Mouse (Mus musculus): ENCODE measurements around the gene Wdfy3.
"Not testable (repeated sequence)": the region's sequence is repeated elsewhere in the genome, so short reads cannot be mapped to it uniquely, and the experiment has no call there.

Gene Wdfy3

DNA sequence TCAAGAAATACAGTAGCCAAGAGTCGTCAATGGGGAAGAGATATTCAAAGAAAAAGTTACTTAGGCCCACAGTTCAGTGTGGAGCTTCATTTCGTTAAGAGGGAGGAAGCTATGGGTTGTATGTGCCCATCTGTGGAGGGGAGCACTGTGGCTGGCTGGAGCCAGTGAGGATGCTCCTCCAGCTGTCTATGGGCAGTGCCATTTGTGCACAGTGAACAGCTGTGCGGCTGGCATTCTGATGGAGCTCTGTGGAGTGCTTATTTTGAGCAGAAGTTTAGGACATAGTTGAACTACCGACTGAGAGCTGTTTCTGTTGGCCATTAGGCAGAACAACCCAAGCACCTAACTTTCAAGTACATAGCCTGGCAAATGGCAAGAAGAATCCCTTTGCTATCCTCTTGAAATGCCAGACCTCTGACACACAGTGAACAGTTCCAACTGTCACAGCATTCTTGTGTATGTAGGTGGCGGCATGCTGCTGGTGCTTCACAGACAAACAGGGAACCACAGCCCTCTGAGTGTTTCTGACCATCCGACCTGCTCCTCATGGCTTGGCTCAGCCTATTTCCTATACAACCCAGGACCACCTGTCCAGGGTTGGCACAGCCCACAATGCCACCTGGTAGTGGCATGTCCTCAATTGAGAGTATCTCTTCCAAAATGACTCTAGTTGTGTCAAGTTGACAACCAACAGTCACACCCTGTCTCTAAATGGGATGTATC lies 177.9 kb downstream of the Wdfy3 start:
- DNase-seq (ENCODE audit: low spot score in 2 of 2) = no peak

DNA sequence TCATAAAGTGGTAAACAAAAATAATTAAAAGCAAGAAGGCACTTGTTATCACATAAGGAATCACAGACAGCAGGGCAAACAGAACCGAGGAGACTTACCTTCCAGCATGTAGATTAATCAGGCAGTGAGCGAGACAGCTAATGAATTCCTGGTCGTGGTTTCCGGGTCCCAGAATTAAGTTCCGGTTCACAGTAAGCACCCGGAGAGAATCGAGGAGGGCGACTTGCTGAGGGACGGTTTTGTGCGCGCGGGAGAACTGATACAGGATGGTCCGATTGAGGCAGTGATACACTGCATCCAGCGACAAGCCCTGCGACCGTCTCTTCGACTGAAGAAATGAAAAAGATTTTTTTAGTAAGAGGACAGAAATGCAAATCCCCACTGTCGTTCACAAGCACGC lies 181.7 kb downstream of the Wdfy3 start:
- no peak for DNase-seq (ENCODE audit: low spot score in 2 of 2)

DNA sequence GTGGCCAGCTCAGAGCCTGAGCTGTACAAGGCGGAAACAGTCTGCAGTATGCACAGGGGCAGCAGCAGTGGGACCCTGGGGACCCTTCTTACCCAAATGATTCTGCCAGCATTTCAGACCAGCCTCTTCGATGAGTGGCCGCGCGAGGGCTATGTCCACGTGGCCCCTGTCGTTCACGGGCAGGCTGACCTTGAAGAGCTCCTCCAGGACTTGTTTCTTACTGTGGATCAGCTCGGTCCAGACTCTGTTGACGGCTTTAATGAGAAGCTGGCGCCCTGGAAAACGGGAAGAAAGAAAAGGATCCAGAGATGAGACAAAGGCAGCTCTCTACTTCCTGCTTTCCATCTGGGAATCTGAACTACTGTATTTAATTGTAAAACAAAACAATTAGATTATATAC lies 184.7 kb downstream of the Wdfy3 start:
- no peak for DNase-seq (ENCODE audit: low spot score in 2 of 2)

DNA sequence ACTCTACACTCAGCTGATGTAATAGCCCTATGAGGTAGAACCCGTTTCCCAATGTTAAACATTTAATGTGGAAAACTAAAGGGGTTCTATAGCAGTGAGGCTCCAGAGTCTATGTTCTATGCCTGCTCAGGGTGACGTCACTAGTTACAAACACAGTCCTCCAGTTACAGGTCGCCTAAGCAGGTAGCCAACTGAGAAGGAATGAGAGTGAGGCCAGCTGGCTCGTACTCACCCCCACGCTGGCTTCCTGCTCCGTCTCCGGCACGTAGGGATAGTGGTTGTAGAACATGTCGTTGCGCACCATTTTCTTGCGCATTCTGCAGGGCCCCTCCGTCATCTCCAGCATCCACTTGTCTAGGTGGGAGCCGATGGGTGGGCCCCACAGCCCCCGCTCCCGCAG lies 187.5 kb downstream of the Wdfy3 start:
- no peak for DNase-seq (ENCODE audit: low spot score in 2 of 2)

DNA sequence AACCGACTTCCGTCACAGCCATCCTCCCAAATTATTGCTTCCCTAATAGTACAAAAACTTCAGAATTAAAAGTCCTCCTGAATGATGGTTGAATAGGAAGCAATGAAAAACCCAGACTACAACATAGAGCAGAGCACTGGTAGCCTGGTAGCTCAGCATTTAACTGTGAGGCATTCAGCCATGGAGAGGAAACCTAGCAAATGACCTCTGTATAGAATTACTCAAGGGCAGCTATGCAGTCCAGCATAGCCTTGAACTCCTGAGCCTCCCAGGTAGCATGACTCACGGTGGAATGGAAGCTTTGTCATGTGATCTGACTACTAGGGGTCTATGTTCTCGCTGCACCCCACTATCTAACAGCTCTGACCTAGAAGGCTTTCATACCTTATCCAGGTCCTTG lies 189.8 kb downstream of the Wdfy3 start:
- no peak for DNase-seq (ENCODE audit: low spot score in 2 of 2)

DNA sequence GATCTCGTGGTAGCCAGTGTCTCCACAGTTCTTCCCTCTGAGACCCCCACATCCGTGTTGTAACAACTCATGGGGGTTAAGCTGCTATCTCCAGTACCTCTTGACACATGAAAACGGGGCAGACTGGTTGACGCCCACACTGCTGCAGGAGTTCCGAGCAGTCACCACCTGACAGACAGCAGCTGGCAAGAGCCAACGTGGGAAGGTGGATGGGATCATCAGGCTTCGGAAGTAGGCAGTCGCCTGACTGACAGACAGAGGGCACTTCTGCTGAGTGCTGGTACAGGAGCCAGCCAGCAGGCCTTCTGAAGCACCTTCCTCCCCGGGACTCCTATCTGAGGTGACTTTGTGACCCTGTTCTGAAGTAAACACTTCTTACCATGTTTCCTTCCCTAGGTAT lies 191.3 kb downstream of the Wdfy3 start:
- DNase-seq (ENCODE audit: low spot score in 2 of 2) = peak; percentile 55 to 57

DNA sequence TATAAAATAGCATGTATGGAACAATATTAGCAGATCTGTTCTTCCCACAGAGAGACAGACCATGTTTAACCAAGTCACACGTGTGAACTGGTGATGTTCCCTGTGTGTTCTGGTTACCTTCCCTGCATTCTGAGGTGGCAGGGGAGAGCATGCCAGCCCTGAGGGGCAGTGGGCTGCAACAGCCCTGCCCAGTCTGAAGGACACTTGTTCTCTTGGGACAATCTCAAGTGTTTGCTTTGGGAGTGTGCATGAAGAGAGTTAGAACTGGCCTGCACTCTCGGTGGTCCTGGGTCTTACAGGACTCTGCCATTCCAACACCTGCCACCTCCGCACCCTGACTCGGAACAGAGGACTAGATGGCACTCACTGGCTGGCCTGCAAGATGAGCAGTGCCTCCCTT lies 193.5 kb downstream of the Wdfy3 start:
- DNase-seq (ENCODE audit: low spot score in 2 of 2) = no peak

DNA sequence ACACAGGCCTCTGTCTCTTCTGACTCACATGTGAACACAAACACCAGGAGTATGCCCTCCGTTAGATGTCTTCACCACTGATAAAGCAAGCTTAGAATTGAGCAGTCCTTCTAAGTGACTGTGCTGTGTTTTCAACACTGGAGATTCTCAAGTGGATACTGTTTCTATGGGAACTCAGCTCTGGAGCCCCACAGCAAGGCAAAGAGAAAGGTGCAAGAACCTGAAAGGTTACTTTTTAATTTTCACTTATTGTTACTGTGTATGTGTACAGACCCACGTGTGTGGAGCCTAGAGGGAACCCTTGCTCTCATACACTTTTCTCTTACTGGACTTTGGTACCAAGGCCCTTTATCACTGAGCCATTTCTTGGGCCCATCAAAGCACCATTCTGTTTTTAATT lies 203.0 kb downstream of the Wdfy3 start:
- DNase-seq (ENCODE audit: low spot score in 2 of 2) = no peak

DNA sequence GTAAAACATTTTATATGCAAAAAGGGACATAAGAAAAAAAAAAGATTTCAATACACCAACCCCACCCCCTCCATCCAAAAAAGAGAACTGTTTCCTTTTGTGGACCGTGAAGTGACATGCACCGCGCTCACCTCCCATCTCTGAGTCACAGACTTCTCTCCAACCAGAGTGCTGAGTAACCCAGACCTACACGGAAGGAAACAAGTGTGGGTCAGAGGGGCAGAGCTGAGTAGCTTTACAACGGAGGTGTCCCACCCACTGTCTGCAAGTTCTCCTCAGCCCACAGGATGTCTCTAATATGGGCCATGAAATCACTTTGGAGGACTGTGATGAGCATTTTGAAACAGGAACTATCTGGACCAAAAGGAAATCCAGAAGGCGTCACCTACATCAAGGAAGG lies 205.8 kb downstream of the Wdfy3 start:
- no peak for DNase-seq (ENCODE audit: low spot score in 2 of 2)

DNA sequence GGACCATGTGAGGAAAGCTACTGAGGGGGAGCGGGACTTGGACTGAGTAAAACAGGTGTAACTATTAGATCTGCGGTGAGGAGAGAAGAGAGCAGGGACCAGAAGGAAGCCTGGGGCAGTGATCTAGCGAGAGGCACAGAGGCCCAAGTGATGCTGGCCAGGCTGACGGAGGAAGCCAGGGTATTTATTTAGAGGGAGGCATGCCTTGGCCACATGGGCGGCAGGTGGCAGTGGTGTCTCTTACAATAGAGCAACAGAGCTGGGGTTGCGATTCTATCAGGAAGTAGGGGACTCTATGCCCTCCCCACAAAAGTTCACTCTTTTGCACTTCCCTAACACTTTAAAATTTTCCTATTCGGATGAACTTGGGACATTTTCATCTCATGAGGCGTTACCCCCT lies 207.1 kb downstream of the Wdfy3 start:
- no peak for DNase-seq (ENCODE audit: low spot score in 2 of 2)

DNA sequence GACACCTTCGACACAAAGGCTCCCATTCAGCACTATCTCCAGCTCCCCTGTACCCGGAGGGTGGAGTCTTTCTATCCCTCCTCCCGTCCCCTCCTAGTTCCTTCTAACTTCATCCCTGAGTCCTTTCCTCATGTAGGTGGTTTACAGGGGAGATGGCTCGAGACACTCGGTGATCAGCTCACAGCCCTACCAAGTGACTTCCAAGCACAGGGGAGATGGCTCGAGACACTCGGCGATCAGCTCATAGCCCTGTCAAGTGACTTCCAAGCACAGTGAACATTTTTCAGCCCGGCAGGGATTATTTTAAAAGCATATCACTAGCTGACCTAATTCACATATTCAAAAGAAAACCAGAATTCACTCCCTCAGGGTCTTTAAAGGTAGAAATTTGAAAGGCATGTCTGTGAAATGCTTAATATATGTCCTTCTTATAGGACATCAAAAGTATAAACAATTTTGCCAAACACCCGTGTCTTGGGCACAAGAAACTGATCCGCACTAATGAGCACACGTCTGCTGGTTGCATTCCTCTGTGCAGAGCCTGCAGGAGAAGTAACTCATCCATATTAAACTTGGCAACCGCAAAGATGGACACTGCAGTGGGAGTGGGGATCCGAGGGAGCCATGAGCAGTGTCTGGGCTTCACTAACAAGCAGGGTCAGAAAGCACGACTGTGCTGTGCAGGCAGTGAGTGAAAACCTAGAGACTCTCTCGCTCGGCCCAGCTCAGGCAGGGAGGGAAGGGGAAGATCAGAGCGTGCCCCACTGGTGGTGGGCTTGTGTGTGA lies 207.7 kb downstream of the Wdfy3 start:
- no peak for DNase-seq (ENCODE audit: low spot score in 2 of 2)

DNA sequence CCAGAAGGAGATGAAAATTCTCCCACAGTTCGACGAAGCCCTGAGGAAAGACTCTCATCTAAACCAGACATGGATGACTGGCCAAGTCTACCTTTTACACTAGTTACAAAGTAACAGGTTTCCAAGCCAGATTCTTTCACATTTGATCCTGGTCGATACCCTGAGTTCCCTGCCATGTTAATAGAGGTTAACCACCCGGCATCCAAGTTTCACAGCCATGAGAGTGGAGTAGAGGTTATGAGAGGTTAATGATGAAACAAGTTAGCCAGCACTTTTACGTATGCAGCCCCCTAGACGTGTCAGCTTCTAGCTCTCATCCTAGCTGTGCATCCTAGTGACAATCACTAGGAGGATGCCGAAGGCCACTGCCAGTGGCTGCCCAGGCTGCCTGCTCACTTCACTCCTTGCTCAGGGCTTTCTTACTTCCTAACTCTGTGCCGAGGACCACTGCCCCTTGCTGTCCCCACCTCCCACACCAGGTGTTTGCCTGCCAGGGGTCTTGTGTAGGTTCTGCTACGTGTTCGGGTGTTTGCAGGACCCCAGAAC lies 210.8 kb downstream of the Wdfy3 start:
- no peak for DNase-seq (ENCODE audit: low spot score in 2 of 2)

DNA sequence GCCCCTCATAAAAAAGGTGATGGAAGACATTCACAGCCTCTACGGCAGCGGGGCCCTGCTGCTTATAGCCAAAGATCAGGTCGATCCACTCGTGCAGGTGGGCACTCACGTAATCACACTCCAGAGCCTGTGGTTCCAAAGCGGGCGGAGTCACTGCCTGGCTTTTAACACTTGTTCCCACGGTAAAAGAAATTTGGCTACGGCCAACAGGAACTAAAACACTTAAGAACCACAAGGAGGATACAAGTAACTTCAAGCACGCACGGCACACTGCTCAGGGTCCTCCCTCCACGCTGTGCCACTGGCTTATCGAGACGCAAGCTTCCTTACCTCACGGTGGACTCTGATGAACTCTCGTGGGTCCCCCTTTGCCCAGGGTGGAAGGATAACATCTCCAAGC lies 214.2 kb downstream of the Wdfy3 start:
- DNase-seq (ENCODE audit: low spot score in 2 of 2) = no peak

DNA sequence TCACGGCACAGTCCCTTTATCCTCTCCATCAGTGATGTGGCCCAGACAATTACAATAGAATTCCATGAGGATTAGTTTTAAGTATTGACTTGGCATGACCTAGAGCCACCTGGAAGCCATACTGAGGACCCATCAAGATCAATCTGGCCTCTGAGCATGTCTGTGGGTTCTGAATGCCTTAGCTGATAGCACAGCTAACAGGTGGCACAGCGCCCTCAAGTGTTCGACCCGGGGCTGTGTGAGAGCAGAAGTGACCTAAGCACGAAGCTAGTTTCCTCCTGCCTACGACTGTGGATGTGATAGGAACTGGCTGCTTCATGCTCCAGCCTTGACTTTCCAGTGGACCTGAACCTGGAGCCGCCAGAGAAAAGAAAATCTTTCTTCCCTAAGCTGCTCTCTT lies 215.1 kb downstream of the Wdfy3 start:
- no peak for DNase-seq (ENCODE audit: low spot score in 2 of 2)

DNA sequence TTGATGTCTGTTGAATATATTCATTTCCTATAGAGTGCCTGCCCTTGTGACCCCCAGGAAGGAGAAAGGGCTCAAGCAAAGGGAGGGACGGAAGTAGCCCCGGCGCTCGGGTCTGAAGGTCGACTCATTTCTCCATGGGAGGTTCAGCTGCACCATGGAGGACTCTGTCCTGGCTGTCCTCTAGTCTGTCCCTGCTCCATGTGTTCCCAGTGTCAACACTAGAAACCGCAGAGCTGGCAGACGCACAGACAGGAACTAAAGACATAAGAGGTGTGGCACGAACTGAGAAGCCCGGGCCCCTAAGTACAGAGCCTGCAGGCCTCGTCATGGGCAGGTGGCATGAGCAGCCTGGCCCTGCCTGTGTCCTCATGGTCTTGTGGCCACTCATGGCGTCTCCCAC lies 215.6 kb downstream of the Wdfy3 start:
- DNase-seq (ENCODE audit: low spot score in 2 of 2) = no peak

DNA sequence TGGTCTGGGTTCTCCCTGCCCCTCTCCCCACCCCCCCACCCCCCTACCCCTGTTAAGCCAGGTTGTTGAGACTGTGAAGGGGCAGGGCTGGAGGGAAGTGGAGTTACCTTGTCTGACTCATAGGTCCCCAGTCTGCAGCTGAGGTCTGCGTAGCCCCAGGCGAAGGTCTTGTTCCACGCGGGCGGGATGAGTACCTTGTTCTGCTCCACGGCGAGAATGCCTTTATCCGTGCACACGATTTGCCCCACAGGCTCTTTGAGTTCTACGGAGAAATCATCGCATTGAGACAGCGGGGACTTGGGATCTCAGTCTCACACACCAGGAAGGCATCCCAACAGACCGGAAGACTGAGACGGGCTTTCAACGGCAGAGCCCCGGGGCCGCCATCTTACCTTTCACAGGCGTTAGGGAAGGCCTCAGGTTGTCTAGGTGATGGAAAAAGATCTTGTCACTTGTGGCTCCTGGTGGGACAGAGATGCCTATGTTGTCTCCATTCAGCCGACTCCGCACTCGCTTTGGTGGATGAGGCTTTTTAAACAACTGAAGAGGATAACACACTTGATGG lies 217.5 kb downstream of the Wdfy3 start:
- no peak for DNase-seq (ENCODE audit: low spot score in 2 of 2)

DNA sequence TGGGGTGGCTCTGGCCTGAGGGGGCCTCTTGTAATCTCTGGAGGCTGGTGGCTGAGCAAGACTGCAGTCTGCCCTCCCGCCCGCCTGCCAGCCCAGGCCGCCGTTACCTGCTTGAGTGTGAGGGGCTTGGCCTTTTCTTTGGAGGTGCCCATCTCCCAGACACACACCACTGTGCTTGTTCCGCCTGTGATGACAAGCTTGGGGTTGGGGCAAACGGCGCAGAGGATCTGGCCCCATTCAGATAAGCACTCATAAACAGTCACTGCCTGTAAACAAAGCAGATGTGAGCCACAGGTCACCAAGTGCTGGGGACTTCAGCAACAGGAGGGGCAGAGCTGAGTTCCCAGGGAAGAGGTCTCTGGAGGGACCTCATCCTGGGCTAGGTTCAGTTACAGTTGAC lies 218.6 kb downstream of the Wdfy3 start:
- DNase-seq (ENCODE audit: low spot score in 2 of 2) = no peak

DNA sequence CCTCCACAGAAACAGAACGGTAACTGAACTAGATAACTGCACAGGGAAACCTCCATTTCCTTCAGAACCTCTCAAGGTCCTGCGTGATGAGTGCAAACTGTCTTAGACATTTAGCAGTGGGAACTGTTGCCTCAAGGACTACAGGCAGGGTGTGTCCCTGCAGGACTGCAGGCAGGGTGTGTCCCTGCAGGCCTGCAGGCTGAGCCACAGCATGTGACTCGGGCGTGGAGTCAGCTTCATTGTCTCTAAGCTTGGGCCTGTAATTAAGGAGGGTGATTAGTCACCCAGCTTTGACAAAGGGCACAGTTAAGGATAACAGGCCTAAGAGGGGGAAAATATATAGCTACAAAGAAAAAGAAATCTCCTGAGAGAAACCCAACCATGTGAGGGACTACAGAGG lies 222.0 kb downstream of the Wdfy3 start:
- DNase-seq (ENCODE audit: low spot score in 2 of 2) = no peak

DNA sequence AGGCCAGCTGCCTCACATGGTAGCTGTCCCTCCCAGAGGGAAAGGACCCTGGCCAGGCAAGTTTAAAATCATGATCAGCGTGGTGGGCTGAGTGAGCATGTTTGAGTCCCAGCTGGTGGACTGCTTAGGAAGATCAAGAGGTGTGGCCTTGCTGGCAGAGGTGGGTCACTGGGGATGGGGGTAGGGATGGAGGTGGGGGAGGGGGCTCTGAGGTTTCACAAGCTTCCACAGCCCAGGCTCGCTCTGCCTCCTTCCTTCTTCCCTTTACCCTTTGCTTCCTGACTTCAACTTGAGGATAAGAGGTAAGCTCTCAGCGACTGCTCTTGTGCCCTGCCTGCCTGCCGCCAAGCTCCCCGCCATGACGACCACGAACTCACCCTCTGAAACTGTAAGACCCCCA lies 222.4 kb downstream of the Wdfy3 start:
- no peak for DNase-seq (ENCODE audit: low spot score in 2 of 2)

DNA sequence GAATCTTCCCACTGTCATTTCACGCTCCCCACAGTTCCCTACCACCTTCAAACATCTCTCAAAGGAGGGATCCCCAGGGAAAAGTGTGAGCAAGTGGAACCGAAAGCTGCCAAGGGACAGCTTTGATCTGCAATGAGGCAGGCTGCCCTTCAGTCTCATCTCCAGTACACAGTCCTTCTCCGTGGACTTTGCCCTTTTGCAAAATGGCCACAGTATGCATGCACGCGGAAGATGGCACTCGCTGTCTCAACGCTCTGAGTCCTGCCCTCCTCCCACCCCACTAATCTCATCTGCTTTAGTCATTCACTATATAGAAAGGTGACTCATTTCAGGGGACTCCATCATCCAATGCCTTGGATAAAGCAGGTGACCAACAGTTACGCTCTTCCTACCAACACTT lies 223.8 kb downstream of the Wdfy3 start:
- DNase-seq (ENCODE audit: low spot score in 2 of 2) = no peak

DNA sequence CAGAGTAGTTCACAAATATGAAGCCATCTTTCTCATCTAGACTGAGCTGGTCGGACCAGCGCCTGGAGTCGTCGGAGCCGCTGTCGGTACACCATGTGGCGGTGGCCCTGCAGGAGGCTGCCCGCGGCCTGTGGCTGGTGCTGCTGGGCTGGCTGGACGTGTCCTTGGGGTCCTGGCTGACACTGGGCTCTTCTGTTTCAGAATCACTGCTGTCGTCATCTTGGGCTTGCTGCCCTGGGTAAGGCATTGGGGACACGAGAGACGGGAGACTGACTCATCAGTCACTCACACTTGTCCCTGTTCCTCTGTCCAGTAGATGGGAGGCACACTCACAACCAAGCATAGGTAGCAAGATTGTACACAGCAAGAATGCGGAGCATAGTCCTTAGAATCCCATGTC lies 224.7 kb downstream of the Wdfy3 start:
- no peak for DNase-seq (ENCODE audit: low spot score in 2 of 2)

DNA sequence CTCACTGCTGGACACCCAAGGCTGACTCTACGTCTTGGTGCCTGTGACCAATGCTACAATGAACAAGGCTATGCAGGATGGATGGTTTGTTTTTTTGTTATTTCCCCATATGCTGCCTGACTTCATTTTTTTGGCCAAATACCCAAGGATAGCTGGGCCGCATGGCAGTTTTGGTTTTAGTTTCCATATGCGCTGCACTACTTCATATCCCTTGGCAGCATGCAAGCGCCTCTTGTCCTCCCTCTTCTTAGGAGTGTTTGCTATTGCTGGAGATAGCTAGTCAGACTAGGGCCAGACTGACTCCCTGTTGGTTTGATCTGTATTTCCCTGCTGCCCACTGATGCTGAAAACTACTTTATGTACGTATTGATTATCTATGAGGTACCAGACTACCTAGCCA lies 229.2 kb downstream of the Wdfy3 start:
- no peak for DNase-seq (ENCODE audit: low spot score in 2 of 2)

DNA sequence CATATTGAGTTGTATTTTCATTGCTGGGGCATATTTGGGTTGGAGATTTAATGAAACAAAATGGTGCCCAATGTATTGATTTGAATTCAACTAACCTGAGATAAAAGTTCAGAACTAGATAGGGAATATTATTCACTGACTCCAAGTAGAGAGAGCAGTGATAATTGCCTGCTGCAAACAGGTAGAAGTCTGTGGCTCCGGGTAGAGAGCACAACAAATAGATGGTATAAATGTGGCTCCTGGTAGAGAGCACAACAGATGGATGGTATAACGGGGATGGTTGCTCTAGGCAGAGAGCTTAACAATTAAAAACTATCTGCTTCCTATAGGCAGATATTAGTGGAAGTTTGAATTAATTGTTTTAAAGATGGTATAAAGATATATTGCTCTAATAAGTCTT lies 232.1 kb downstream of the Wdfy3 start:
- not testable (repeated sequence) for DNase-seq (ENCODE audit: low spot score in 2 of 2)

Data from frontal cortex, postnatal 36 days (tissue).